Mouse (Mus musculus) ES-E14 (cell line): ENCODE measurements around the gene Col9a2. TPM values are rescaled to one million over a fixed set of nuclear protein-coding genes. Genes with fewer than 3 reads are reported as not detected.

ENCODE experiments used
- DNase-seq: peaks from one replicate; pipeline ENCODE4 v3.0.0-alpha.2; 2013; ENCODE audit warnings: low read depth, low spot score
- H3K27ac ChIP-seq: 2 replicates; pipeline ENCODE4 v1.5.1; 2012; ENCODE audit warnings: low read depth, mild to moderate bottlenecking, low read length, moderate library complexity, mixed read lengths; ENCODE audit not compliant: poor library complexity, insufficient read depth, severe bottlenecking
- H3K36me3 ChIP-seq: 2 replicates; pipeline ENCODE4 v1.6.1; 2012; ENCODE audit warnings: mild to moderate bottlenecking, low read length, moderate library complexity, mixed read lengths; ENCODE audit not compliant: control insufficient read depth, poor library complexity, insufficient read depth, severe bottlenecking
- H3K4me1 ChIP-seq, 2 experiments: fragments of 150-350 bp in 1 of 2; sonication (generic) in 1 of 2; 2 replicates each; pipeline ENCODE4 v1.6.1; 2012; ENCODE audit warnings: low read length in 2 of 2, mild to moderate bottlenecking in 1 of 2, mixed read lengths in 1 of 2; ENCODE audit not compliant: control insufficient read depth in 2 of 2, insufficient read depth in 2 of 2, poor library complexity in 1 of 2
- H3K4me3 ChIP-seq, 2 experiments: fragments of 150-350 bp in 1 of 2; sonication (generic) in 1 of 2; 2 replicates each; pipeline ENCODE4 v1.5.1; 2012; ENCODE audit warnings: low read length in 2 of 2, low read depth in 1 of 2, mild to moderate bottlenecking in 1 of 2, mixed read lengths in 1 of 2; ENCODE audit not compliant: insufficient read depth in 1 of 2, poor library complexity in 1 of 2, severe bottlenecking in 1 of 2
- H3K9ac ChIP-seq: 2 replicates; pipeline ENCODE4 v1.6.1; 2012; ENCODE audit warnings: low read depth, mild to moderate bottlenecking, low read length, mixed read lengths; ENCODE audit not compliant: poor library complexity, insufficient read depth, severe bottlenecking
- H3K9me3 ChIP-seq: fragments of 150-350 bp; sonication (generic); 2 replicates; pipeline ENCODE4 v1.6.1; 2012; ENCODE audit warnings: low read depth, mild to moderate bottlenecking, low read length; ENCODE audit not compliant: control insufficient read depth, insufficient read depth
- CHD2 ChIP-seq: IDR thresholded peaks from 2 replicates; pipeline ENCODE4 v1.6.1; 2014; ENCODE audit warnings: mild to moderate bottlenecking, low read depth, low read length, inconsistent platforms
- HCFC1 ChIP-seq: IDR thresholded peaks from 2 replicates; pipeline ENCODE4 v1.6.1; 2012; ENCODE audit warnings: low read length, inconsistent platforms, borderline replicate concordance; ENCODE audit not compliant: insufficient read depth
- MAFK ChIP-seq: IDR thresholded peaks from 2 replicates; pipeline ENCODE4 v1.6.1; 2014; ENCODE audit warnings: mild to moderate bottlenecking, low read depth, low read length, inconsistent platforms; ENCODE audit not compliant: insufficient read depth
- ZC3H11A ChIP-seq: IDR thresholded peaks from 2 replicates; pipeline ENCODE4 v1.6.1; 2012; ENCODE audit warnings: low read depth, mild to moderate bottlenecking, inconsistent platforms, low read length, borderline replicate concordance
- ZNF384 ChIP-seq: IDR thresholded peaks from 2 replicates; pipeline ENCODE4 v1.6.1; 2012; ENCODE audit warnings: low read depth, low read length, inconsistent platforms
- in situ Hi-C, 2 experiments: fragments of 600-800 bp; cut with MboI; formaldehyde crosslinking; loops; one replicate each; pipeline ENCODE4 v1.15.1; 2025; ENCODE audit warnings: low sequenced_read_pairs in 2 of 2, inconsistent platforms in 1 of 2; ENCODE audit not compliant: unreplicated experiment in 2 of 2
- total RNA-seq: library from RNA; depleted of rRNA; stranded (reverse); fragments of 300-350 nt; gene quantifications from 2 replicates; pipeline ENCODE4 v1.2.3, GENCODE M21; 2012

Col9a2 gene
- total RNA-seq, 1 experiment, result 29.4 TPM

DNA sequence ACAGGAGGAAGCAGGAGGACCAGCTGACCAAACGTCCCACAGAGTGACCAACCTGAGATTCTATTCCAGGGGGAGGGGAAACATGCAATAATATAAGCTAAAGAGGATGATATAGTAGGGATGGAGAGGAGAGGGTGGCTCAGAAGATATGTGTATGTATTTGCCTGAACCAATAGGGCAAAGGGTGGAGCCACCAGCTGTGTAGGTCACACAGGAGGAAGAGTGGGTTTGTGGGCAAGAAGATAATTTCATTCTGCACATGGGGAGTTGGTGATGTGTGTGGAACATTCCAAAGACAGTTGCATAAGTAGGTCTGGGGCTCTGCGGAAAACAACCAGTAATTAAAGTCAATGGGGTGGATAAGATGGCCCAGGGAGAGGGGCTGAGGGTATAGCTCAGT lies 13.5 kb upstream of the Col9a2 start:
- Histone ChIP-seq H3K9ac (no peak overlapping the region), H3K9me3 (no peaks in the 10 kb centered on the region), H3K27ac (no peak overlapping the region), H3K4me3 (no peak overlapping the region), H3K4me1 (peaks cover 3 to 7% of the 10 kb centered on the region in 2 experiments; a peak in 2 of 4 replicates), H3K36me3 (no peaks in the 10 kb centered on the region)
- no peak for DNase-seq
- in situ Hi-C loops, result no loop called here
- no peak for TF ChIP-seq ZC3H11A
- TF ChIP-seq ZNF384, result no peak
- no peak for TF ChIP-seq MAFK
- TF ChIP-seq HCFC1, result no peak
- no peak for TF ChIP-seq CHD2

DNA sequence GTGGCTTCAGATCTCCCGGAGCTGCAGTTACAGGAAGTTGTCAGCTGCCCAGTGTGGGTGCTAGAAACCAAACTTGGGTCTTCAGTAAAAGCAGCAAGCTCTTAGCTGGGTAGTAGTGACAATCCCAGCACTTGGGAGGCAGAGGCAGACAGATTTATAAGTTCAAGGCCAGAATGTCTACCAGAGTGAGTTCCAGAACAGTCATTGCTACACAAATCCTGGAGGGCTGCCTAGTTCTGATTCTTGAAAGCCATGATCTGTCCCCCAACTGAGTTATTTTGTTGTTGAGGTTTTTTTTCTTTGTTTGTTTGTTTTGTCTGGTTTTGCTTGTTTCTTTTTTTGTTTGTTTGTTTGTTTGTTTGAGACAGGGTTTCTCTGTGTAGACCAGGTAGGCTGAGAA lies 11.0 kb upstream of the Col9a2 start:
- Histone ChIP-seq H3K9ac (no peak overlapping the region), H3K27ac (no peak overlapping the region), H3K36me3 (no peaks in the 10 kb centered on the region), H3K9me3 (no peaks in the 10 kb centered on the region), H3K4me3 (no peak overlapping the region), H3K4me1 (peaks cover 3% of the 10 kb centered on the region in 2 experiments; a peak in 1 of 4 replicates)
- TF ChIP-seq CHD2 (no peak), MAFK (no peak), ZNF384 (no peak)
- no peak for DNase-seq
- in situ Hi-C loops, result no loop called here

DNA sequence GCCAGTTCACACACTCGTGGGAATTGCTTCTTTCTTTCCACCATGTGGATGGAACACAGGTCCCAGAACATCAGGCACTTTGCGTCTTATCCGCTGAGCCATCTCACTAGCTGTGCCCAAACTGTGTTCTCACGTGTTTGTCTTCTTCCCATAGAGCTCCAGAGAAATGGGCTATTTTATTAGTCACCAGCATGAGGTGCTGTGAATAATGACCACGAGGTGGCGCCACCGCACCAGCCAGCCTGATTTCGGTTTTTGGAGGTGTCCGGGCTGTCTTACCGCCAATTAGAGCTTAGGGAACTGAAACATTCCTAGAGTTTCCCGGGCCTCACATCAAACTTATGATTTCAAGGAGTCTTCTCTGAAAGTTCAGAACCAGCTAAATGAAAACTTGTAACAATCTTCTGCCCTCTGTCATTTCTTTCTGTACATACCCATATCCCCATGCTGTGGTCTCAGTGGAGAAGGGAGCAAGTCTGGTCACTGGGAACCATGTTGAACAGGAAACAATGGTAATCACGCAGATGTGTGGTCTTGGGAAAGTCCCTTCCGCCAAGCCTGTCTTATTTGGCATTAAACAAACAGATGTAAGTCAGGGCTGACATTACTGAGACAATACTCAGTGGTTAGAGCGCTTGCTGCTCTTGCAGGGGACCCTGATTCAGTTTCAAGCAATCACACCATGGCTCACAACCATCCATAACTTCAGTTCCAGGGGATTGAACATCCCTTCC lies 10.4 kb upstream of the Col9a2 start:
- H3K9ac ChIP-seq, result no peak overlapping the region
- no peak overlapping the region for H3K27ac ChIP-seq
- H3K4me3 ChIP-seq, result no peak overlapping the region
- H3K4me1 ChIP-seq, result peaks cover 3 to 4% of the 10 kb centered on the region in 2 experiments; a peak in 2 of 4 replicates
- no peaks in the 10 kb centered on the region for H3K36me3 ChIP-seq
- TF ChIP-seq HCFC1, result no peak
- no peak for TF ChIP-seq ZNF384
- TF ChIP-seq ZC3H11A, result peak; percentile 75; the same call in 1 of the 2 replicates
- TF ChIP-seq MAFK, result no peak
- in situ Hi-C loops, result no loop called here
- H3K9me3 ChIP-seq, result no peaks in the 10 kb centered on the region
- peak; percentile 66 for DNase-seq

DNA sequence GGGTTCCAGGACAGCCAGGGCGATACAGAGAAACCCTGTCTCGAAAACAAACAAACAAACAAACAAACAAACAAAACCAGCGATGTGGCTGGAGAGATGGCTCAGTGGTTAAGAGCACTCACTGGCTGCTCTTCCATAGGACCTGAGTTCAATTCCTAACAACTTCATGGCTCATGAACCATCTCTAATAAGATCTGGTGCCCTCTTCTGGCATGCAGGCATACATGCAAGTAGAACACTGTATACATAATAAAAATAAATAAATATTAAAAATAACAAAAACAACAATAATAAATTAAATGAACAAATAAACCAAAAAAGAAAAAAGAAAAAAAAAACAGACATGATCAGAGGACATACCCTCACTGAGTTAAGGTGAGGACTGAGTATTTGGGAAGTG lies 9.6 kb upstream of the Col9a2 start:
- no peak for TF ChIP-seq ZNF384
- TF ChIP-seq MAFK, result no peak
- TF ChIP-seq ZC3H11A, result no peak
- no peak for TF ChIP-seq CHD2
- DNase-seq, result no peak
- H3K27ac ChIP-seq, result no peak overlapping the region
- H3K9me3 ChIP-seq, result no peaks in the 10 kb centered on the region
- H3K9ac ChIP-seq, result no peak overlapping the region
- peaks cover 2 to 6% of the 10 kb centered on the region in 2 experiments; a peak in 2 of 4 replicates for H3K4me1 ChIP-seq
- in situ Hi-C loops, result no loop called here
- no peak overlapping the region for H3K4me3 ChIP-seq
- H3K36me3 ChIP-seq, result no peaks in the 10 kb centered on the region

DNA sequence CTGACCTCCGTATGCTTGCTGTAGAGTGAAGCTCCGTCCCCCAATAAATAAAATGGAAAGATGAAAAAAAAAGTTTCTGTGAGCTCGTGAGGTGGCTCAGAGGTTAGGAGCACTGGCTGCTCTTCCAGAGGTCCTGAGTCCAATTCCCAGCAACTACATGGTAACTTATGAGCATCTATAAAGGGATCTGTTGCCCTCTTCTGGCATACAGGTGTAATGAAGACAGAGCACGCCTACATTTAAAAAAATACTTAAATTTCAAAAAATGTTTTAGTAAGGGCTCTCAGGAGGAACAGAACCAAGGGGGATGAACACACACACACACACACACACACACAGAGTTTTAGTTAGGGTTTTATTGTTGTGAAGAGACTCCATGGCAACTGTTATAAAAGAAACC lies 7.7 kb upstream of the Col9a2 start:
- Histone ChIP-seq H3K9ac (no peak overlapping the region), H3K27ac (no peak overlapping the region), H3K4me1 (peaks cover 2 to 6% of the 10 kb centered on the region in 2 experiments; a peak in 2 of 4 replicates), H3K4me3 (no peak overlapping the region), H3K9me3 (no peaks in the 10 kb centered on the region), H3K36me3 (no peaks in the 10 kb centered on the region)
- in situ Hi-C loops, result no loop called here
- no peak for TF ChIP-seq CHD2
- no peak for TF ChIP-seq HCFC1
- TF ChIP-seq ZNF384, result no peak
- DNase-seq, result no peak
